Mouse (Mus musculus): ENCODE data around the gene Hoxc9.

GRCm38 (mm10) chr15:103009265-103010111 is 33.2 kb downstream of the Hoxc9 start:
- TF ChIP-seq ZC3H11A (IDR thresholded peaks at IDR 0.05; ENCODE audit: borderline replicate concordance, low read depth, low read length) (no peak), MAFK (IDR thresholded peaks at IDR 0.05; ENCODE audit: insufficient read depth, low read depth, low read length) (no peak), CHD2 (IDR thresholded peaks at IDR 0.05; ENCODE audit: low read depth, low read length) (no peak), ZNF384 (IDR thresholded peaks at IDR 0.05; ENCODE audit: low read depth, low read length) (no peak), HCFC1 (IDR thresholded peaks at IDR 0.05; ENCODE audit: borderline replicate concordance, insufficient read depth, low read length) (no peak)

Measured in ES-E14 (cell line).